Mouse (Mus musculus) embryonic facial prominence, embryonic 14.5 days (tissue): ENCODE data around the gene Nhej1. TPM values are rescaled to one million over a fixed set of nuclear protein-coding genes. Genes with fewer than 3 reads are reported as not detected.

Experiments
- ATAC-seq: fragments of 200-750 bp; cut with Nextera tagmentation; 2 replicates; pipeline ENCODE4 v1.8.0; 2017; ENCODE audit warnings: low read depth, moderate number of reproducible peaks, moderate TSS enrichment
- DNase-seq: peaks from one replicate; pipeline ENCODE4 v3.0.0-alpha.2; 2015; ENCODE audit warnings: low spot score
- H3K27ac ChIP-seq: fragments of 300-500 bp; sonication (generic); replicated peaks from 2 replicates; pipeline ENCODE4 v1.5.1; 2014; ENCODE audit warnings: low read depth, mild to moderate bottlenecking, low read length, moderate library complexity
- H3K27me3 ChIP-seq: fragments of 300-500 bp; sonication (generic); replicated peaks from 2 replicates; pipeline ENCODE4 v1.6.1; 2014; ENCODE audit warnings: low read length; ENCODE audit not compliant: control insufficient read depth, insufficient read depth
- H3K36me3 ChIP-seq: fragments of 300-500 bp; sonication (generic); 2 replicates; pipeline ENCODE4 v1.6.1; 2014; ENCODE audit warnings: low read length, mixed read lengths; ENCODE audit not compliant: control insufficient read depth, insufficient read depth
- H3K4me1 ChIP-seq: fragments of 300-500 bp; sonication (generic); 2 replicates; pipeline ENCODE4 v1.6.1; 2014; ENCODE audit warnings: antibody characterized with exemption, low read length; ENCODE audit not compliant: control insufficient read depth, insufficient read depth
- H3K4me2 ChIP-seq: fragments of 300-500 bp; sonication (generic); 2 replicates; pipeline ENCODE4 v1.6.1; 2014; ENCODE audit warnings: low read depth, mild to moderate bottlenecking, low read length, moderate library complexity, mixed read lengths
- H3K4me3 ChIP-seq: fragments of 300-500 bp; sonication (generic); 2 replicates; pipeline ENCODE4 v1.5.1; 2014; ENCODE audit warnings: low read depth, mild to moderate bottlenecking, low read length
- H3K9ac ChIP-seq: fragments of 300-500 bp; sonication (generic); 2 replicates; pipeline ENCODE4 v1.6.1; 2014; ENCODE audit warnings: low read depth, mild to moderate bottlenecking, low read length, moderate library complexity, mixed read lengths
- H3K9me3 ChIP-seq: fragments of 300-500 bp; sonication (generic); 2 replicates; pipeline ENCODE4 v1.6.1; 2016; ENCODE audit warnings: low read length; ENCODE audit not compliant: control insufficient read depth
- WGBS: fragments of 180-500 bp; shearing (Covaris S2); extraction: QIAGEN DNeasy Blood & Tissue Kit; methylation state at CpG from one replicate; pipeline ENCODE4 v1.1.7; 2014; 5-methylcytosine and 5-hydroxymethylcytosine counted together
- polyA plus RNA-seq: library from polyadenylated mRNA; unstranded; fragments of >200 nt; fragmentation: Nextera tagmentation; extraction: Ambion mirVana; gene quantifications from 2 replicates; pipeline ENCODE4 v1.2.1, GENCODE M21; 2014

The Nhej1 gene
- 10.3 and 11.5 TPM in 2 replicates for polyA plus RNA-seq

- DNase-seq = peak; percentile 98
- Histone ChIP-seq H3K4me1 (peaks cover 7% of the 10 kb centered on the region), H3K4me3 (peak within 1 kb of the TSS; percentile 60), H3K27me3 (no peaks in the 10 kb centered on the region), H3K36me3 (no peaks in the 10 kb centered on the region), H3K4me2 (peak within 1 kb of the TSS; percentile 54), H3K9ac (peak within 1 kb of the TSS; percentile 75), H3K9me3 (no peaks in the 10 kb centered on the region), H3K27ac (peak within 1 kb of the TSS; percentile 96)
- 2% methylated on average over 56 of the region's 56 CpGs for WGBS
- peak; percentile 96 for ATAC-seq
Measured at GRCm38 (mm10) chr1:75124346-75125321, at the start of gene Nhej1. Gene Nhej1 (minus strand): TSS chr1:75125200.

DNA sequence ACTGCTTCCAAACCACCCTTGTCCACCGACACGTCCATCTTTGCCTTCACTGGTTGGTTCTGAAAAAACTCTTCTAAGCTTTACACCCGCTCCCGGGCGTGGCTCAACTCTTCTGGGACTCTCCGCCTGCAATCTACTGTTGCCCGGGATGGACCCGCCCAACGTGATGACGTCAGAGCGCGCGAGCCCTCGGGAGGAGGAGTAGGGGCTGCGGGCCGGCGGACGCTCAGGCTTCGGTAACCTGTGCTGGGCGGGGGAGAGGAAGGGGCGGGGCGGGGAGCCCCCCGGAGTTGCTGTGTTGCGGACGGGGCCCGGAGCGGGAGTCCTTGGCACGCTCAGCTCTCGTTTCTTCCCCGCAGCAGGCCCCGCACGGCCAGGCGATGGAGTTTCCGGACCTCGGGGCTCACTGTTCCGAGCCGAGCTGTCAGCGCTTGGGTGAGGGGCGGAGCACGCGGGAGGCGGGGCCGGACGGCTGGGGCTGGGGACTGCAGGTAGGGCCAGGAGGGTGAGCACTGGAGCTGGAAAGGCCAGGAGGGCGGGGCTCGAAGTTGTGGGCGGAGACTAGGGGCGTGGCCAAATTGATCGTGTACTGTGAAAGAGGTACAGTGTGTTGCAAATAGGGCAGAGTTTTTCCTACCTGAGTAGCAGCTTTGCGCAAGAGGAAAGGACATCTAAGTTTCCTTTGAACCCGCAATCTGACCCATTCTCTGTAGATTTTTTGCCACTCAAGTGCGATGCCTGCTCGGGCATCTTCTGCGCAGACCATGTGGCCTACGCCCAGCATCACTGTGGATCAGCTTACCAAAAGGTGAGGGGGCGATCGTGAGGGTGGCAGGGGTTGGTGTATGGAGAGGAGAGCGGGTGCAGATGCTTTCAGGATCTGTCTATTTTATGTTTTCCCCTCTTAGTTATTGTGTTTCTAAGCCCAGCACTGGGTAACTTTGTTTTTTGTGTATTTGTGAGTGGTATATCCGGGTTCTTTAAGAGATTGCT lies 43.8 kb upstream of the Nhej1 start, which contains the start of gene Zfand2b:
Gene Zfand2b, plus strand, starts transcription at position 175 of the 993 bp plus-strand sequence.
- ATAC-seq (peak; percentile 97), DNase-seq (peak; percentile 97)
- peaks cover 40% of the 10 kb centered on the region for H3K36me3 ChIP-seq
- peaks cover 7% of the 10 kb centered on the region for H3K4me1 ChIP-seq
- H3K4me3 ChIP-seq = peak within 1 kb of the TSS; percentile 63
- H3K27ac ChIP-seq = peak within 1 kb of the TSS; percentile 85
- peak within 1 kb of the TSS; percentile 62 for H3K4me2 ChIP-seq
- no peaks in the 10 kb centered on the region for H3K27me3 ChIP-seq
- H3K9me3 ChIP-seq = no peaks in the 10 kb centered on the region
- 1% methylated on average over 54 of the region's 59 CpGs for WGBS
- peak within 1 kb of the TSS; percentile 75 for H3K9ac ChIP-seq

DNA sequence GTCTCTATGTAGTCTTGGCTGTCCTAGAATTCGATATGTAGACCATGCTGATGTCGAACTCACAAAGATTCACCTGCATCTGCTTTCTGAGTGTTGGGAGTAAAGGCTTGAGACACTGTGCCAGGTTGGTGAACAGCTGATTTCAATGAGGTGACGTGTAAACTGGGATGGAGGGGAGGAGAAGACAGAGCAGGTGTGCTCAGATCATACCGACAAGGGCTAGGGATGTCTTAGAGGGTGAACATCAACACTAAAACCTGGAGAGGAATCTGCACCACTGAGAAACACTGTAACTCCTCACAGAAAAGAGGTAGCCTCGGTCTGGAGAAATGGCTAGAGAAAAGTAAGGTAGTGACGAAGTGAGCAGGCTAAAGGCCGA lies 43.1 kb upstream of the Nhej1 start:
- no peaks in the 10 kb centered on the region for H3K27me3 ChIP-seq
- peak overlapping the region; percentile 62 for H3K4me2 ChIP-seq
- no peak for DNase-seq
- peak; percentile 16; the same call in 1 of the 2 replicates for ATAC-seq
- H3K4me1 ChIP-seq = peaks cover 7% of the 10 kb centered on the region
- peaks cover 33% of the 10 kb centered on the region for H3K36me3 ChIP-seq
- no peaks in the 10 kb centered on the region for H3K9me3 ChIP-seq
- peak overlapping the region; percentile 85 for H3K27ac ChIP-seq
- peak overlapping the region; percentile 75 for H3K9ac ChIP-seq
- 12% methylated on average over 7 of the region's 7 CpGs for WGBS
- peak overlapping the region; percentile 63 for H3K4me3 ChIP-seq

- no peak for ATAC-seq
Measured at GRCm38 (mm10) chr1:75160256-75160617, 35.2 kb upstream of the Nhej1 start.

DNA sequence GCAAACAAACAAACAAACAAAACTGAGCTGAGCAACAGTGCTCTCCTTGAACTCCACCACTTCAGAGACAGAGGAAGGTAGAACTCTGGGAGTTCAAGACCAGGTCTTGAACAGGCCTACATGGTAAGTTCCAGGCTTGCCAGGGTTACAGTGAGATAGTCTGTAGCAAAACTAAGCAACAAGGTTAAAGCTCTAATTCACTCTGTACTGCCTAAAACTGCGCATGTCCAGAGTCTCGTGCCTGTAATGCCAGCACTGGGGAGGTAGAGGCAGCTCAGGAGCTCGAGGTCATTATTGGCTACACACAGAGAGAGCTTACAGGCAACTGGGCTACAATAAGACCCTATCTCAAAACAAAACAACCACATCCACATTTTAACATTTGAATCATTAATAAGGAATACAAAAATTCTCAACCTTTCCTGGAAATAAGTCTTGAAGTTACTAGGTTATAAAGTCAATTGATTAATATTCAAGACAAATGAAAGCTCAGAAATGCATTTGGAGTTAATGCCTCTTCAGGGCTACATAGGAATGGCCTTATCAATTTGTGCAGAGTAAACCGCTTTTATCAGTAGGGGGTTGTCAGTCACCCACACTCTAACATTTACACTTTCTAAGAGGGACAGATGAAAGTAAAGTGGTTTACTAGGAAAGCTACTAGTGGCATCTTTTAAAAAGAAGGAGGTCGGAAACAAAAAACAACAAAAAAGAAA lies 34.7 kb upstream of the Nhej1 start:
- Histone ChIP-seq H3K27me3 (no peaks in the 10 kb centered on the region), H3K9me3 (no peaks in the 10 kb centered on the region), H3K27ac (no peak overlapping the region), H3K9ac (no peak overlapping the region), H3K4me1 (no peaks in the 10 kb centered on the region), H3K36me3 (no peaks in the 10 kb centered on the region), H3K4me2 (no peak overlapping the region), H3K4me3 (no peak overlapping the region)
- 61% methylated on average over 5 of the region's 5 CpGs for WGBS
- ATAC-seq (no peak), DNase-seq (no peak)

More at GRCm38 (mm10) chr1:75160256-75160617, 35.2 kb upstream of the Nhej1 start:
- DNase-seq = no peak
- Histone ChIP-seq H3K4me3 (no peak overlapping the region), H3K9ac (no peak overlapping the region), H3K27ac (no peak overlapping the region), H3K9me3 (no peaks in the 10 kb centered on the region), H3K27me3 (no peaks in the 10 kb centered on the region), H3K36me3 (no peaks in the 10 kb centered on the region), H3K4me2 (no peak overlapping the region), H3K4me1 (no peaks in the 10 kb centered on the region)
- WGBS = 86% methylated on average over 4 of the region's 4 CpGs

- Histone ChIP-seq H3K36me3 (no peaks in the 10 kb centered on the region), H3K9ac (no peak overlapping the region), H3K4me1 (no peaks in the 10 kb centered on the region), H3K4me2 (no peak overlapping the region), H3K27me3 (no peaks in the 10 kb centered on the region), H3K9me3 (no peaks in the 10 kb centered on the region), H3K4me3 (no peak overlapping the region), H3K27ac (no peak overlapping the region)
- ATAC-seq (no peak), DNase-seq (no peak)
Measured at GRCm38 (mm10) chr1:75158990-75159389, 34.0 kb upstream of the Nhej1 start.

- Histone ChIP-seq H3K4me2 (no peak overlapping the region), H3K9ac (no peak overlapping the region), H3K27me3 (no peaks in the 10 kb centered on the region), H3K27ac (no peak overlapping the region), H3K4me1 (no peaks in the 10 kb centered on the region), H3K9me3 (no peaks in the 10 kb centered on the region), H3K4me3 (no peak overlapping the region), H3K36me3 (no peaks in the 10 kb centered on the region)
- DNase-seq (no peak), ATAC-seq (no peak)
- WGBS = 65% methylated on average over 3 of the region's 3 CpGs
Measured at GRCm38 (mm10) chr1:75155837-75156236, 30.8 kb upstream of the Nhej1 start.

DNA sequence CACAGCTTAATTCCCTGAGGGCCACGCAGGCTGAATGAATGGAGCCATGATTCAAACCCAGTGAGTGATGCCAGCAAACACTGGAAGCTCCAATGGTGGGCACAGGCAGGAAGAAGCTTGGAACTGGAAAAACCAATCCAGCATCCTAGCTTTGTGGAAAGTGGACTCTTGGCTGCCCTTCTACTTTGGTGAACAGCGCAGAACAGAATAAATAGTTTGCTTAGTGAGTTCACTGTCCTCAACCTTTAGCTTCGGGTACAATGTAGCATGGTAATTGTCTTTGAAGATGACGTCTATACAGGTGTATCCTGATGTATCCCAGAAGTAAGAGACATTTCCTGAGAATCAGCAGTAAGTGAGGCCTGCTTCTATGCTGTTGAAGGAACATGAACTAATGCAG lies 23.7 kb upstream of the Nhej1 start:
- no peak overlapping the region for H3K9ac ChIP-seq
- no peak overlapping the region for H3K4me2 ChIP-seq
- no peaks in the 10 kb centered on the region for H3K9me3 ChIP-seq
- ATAC-seq (no peak), DNase-seq (no peak)
- no peak overlapping the region for H3K27ac ChIP-seq
- peaks cover 54% of the 10 kb centered on the region for H3K36me3 ChIP-seq
- H3K27me3 ChIP-seq = no peaks in the 10 kb centered on the region
- no peak overlapping the region for H3K4me3 ChIP-seq
- peaks cover 4% of the 10 kb centered on the region for H3K4me1 ChIP-seq
- WGBS = 86% methylated on average over 4 of the region's 4 CpGs
